Mouse (Mus musculus): Measurements from ENCODE around the gene Nudt22. TPM values are rescaled to one million over a fixed set of nuclear protein-coding genes. Genes with fewer than 3 reads are reported as not detected.

The Nudt22 gene
- polyA plus RNA-seq (2021): 60.5 TPM

DNA sequence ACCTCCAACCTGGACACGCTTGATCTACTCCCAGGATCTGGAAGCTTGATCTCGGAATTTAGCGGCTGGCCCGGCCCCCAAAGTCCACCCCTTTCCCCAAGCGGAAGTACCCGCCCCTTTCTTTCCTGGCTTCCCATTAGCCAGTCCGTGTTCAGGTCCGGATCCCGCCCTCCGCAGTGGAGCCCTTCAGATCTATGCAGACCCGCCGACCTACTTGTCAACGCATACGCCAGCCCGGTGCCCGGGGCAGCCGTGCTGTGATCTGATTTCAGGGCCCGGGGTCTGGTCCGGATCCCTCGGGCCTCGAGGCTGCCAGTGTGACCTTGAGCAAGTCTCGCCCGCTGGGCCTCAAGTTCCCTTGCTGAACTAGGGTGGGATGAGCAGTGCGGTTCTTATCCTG is at the start of gene Nudt22, which contains the start of gene Trpt1:
Nudt22 (minus strand) TSS at position 112 of the 400 bp plus-strand sequence.
Trpt1 (plus strand) TSS at position 126 of the 400 bp plus-strand sequence.
- peak; percentile 73 for ATAC-seq

DNA sequence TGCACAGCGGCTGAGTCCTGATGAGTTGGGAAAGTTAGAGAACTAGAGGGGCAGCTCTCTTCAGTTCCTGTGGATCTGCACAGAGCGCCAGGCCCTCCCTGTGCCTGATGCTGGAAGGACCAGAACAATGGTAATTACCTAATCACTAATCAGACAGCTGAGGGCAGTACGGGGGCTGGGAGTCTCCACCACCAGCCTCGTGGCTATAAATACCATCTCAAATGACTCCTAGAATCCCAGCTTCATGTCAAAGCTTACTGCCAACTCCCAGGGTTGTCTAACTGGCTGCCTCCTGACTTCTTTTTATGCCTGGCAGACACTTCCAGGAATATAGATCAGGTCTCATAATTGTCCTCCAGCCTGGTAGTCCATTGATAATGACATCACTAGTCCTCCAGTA is 48.8 kb upstream of the Nudt22 start:
- in situ Hi-C loops (cut with MboI; ENCODE audit: low pct_unique_long_range_greater_than_20kb): no loop called here
- H3K27me3 ChIP-seq: no peaks in the 10 kb centered on the region
- POLR2A ChIA-PET: interaction anchor here (0.8 kb wide), 1 partner anchor 11 kb away, joined by 3 read pairs; no protein-coding TSS in a partner anchor
- CTCF ChIA-PET: interaction anchor here (0.8 to 2.1 kb wide), 4 partner anchors 8 to 24 kb away, joined by 3 to 9 read pairs (median 5); partner anchors contain the start of gene Macrod1
- no peak for ATAC-seq
- no peak for DNase-seq (ENCODE audit: low read depth, low spot score)
- TF ChIP-seq CTCF (IDR thresholded peaks at IDR 0.05): no peak

More for the DNA sequence above, at the start of gene Nudt22, which contains the start of gene Trpt1:
- no peaks in the 10 kb centered on the region for H3K27me3 ChIP-seq
- ChIA-PET CTCF (interaction anchor here (0.8 to 3.0 kb wide), 3 partner anchors 17 to 24 kb away, joined by 3 to 15 read pairs (median 4); partner anchors contain the start of gene Fkbp2), POLR2A (interaction anchor here (0.5 to 2.7 kb wide), 11 partner anchors 9 to 44 kb away, joined by 3 to 12 read pairs (median 6); partner anchors contain the start of genes Plcb3, Ppp1r14b, Stip1 and Vegfb)
- DNase-seq (ENCODE audit: low read depth, low spot score): no peak
- in situ Hi-C loops (cut with MboI; ENCODE audit: low pct_unique_long_range_greater_than_20kb): no loop called here
- TF ChIP-seq CTCF (IDR thresholded peaks at IDR 0.05): no peak

GRCm38 (mm10) chr19:7044279-7044678 is 48.4 kb upstream of the Nudt22 start:
- ATAC-seq: no peak
- no peak for DNase-seq (ENCODE audit: low read depth, low spot score)
- no peak for TF ChIP-seq CTCF (IDR thresholded peaks at IDR 0.05)
- POLR2A ChIA-PET: no interaction called here
- CTCF ChIA-PET: interaction anchor here (0.8 to 2.1 kb wide), 5 partner anchors 8 to 104 kb away, joined by 3 to 9 read pairs (median 4); partner anchors contain the start of gene Macrod1
- in situ Hi-C loops (cut with MboI; ENCODE audit: low pct_unique_long_range_greater_than_20kb): no loop called here
- H3K27me3 ChIP-seq: no peaks in the 10 kb centered on the region

- POLR2A ChIA-PET: interaction anchor here (1.0 to 2.3 kb wide), 4 partner anchors 11 to 99 kb away, joined by 3 to 7 read pairs (median 4); partner anchors contain the start of genes Bad and Gpr137
- no peak for DNase-seq (ENCODE audit: low read depth, low spot score)
- no peak for TF ChIP-seq CTCF (IDR thresholded peaks at IDR 0.05)
- no peaks in the 10 kb centered on the region for H3K27me3 ChIP-seq
- ATAC-seq: no peak
- CTCF ChIA-PET: interaction anchor here (1.3 to 1.7 kb wide), 2 partner anchors 9 to 159 kb away, joined by 3 to 8 read pairs; no protein-coding TSS in a partner anchor
- in situ Hi-C loops (cut with MboI; ENCODE audit: low pct_unique_long_range_greater_than_20kb): no loop called here
Measured at GRCm38 (mm10) chr19:7041171-7041570, 45.3 kb upstream of the Nudt22 start.

- CTCF ChIA-PET: interaction anchor here (0.9 to 1.7 kb wide), 3 partner anchors 9 to 229 kb away, joined by 3 to 8 read pairs (median 3); no protein-coding TSS in a partner anchor
- no peaks in the 10 kb centered on the region for H3K27me3 ChIP-seq
- POLR2A ChIA-PET: interaction anchor here (0.6 to 2.3 kb wide), 6 partner anchors 9 to 99 kb away, joined by 3 to 7 read pairs (median 3); partner anchors contain the start of genes Bad and Gpr137
- in situ Hi-C loops (cut with MboI; ENCODE audit: low pct_unique_long_range_greater_than_20kb): no loop called here
- DNase-seq (ENCODE audit: low read depth, low spot score) (no peak), ATAC-seq (no peak)
- no peak for TF ChIP-seq CTCF (IDR thresholded peaks at IDR 0.05)
Measured at GRCm38 (mm10) chr19:7040637-7041130, 44.8 kb upstream of the Nudt22 start.

- TF ChIP-seq CTCF (IDR thresholded peaks at IDR 0.05): peak; percentile 70
- in situ Hi-C loops (cut with MboI; ENCODE audit: low pct_unique_long_range_greater_than_20kb): no loop called here
- ChIA-PET CTCF (interaction anchor here (0.7 to 1.7 kb wide), 5 partner anchors 10 to 229 kb away, joined by 3 to 8 read pairs (median 4); partner anchors contain the start of gene Macrod1), POLR2A (interaction anchor here (0.6 to 2.3 kb wide), 8 partner anchors 9 to 98 kb away, joined by 3 to 8 read pairs (median 3); partner anchors contain the start of genes Bad, Gpr137, Nudt22 and Trpt1)
- peak; percentile 97 for ATAC-seq
- H3K27me3 ChIP-seq: no peaks in the 10 kb centered on the region
- DNase-seq (ENCODE audit: low read depth, low spot score): peak; percentile 100
Measured at GRCm38 (mm10) chr19:7039841-7040636, 44.1 kb upstream of the Nudt22 start, which contains the start of gene Stip1. TSS of gene Stip1 (minus strand) at chr19:7039967.

- POLR2A ChIA-PET: interaction anchor here (0.9 to 2.3 kb wide), 3 partner anchors 17 to 97 kb away, joined by 7 to 8 read pairs (median 7); partner anchors contain the start of genes Bad, Gpr137, Macrod1 and Nudt22
- in situ Hi-C loops (cut with MboI; ENCODE audit: low pct_unique_long_range_greater_than_20kb): no loop called here
- DNase-seq (ENCODE audit: low read depth, low spot score) (no peak), ATAC-seq (peak; percentile 1)
- CTCF ChIA-PET: interaction anchor here (1.0 kb wide), 1 partner anchor 60 kb away, joined by 4 read pairs; no protein-coding TSS in a partner anchor
- no peaks in the 10 kb centered on the region for H3K27me3 ChIP-seq
- TF ChIP-seq CTCF (IDR thresholded peaks at IDR 0.05): no peak
Measured at GRCm38 (mm10) chr19:7039088-7039720, 43.3 kb upstream of the Nudt22 start.

GRCm38 (mm10) chr19:7034006-7034405 is 38.1 kb upstream of the Nudt22 start:
- ChIA-PET POLR2A (no interaction called here), CTCF (interaction anchor here (1.2 to 3.5 kb wide), 3 partner anchors 9 to 18 kb away, joined by 3 to 19 read pairs (median 8); no protein-coding TSS in a partner anchor)
- no peak for ATAC-seq
- TF ChIP-seq CTCF (IDR thresholded peaks at IDR 0.05): peak; percentile 15
- no peaks in the 10 kb centered on the region for H3K27me3 ChIP-seq
- in situ Hi-C loops (cut with MboI; ENCODE audit: low pct_unique_long_range_greater_than_20kb): no loop called here
- DNase-seq (ENCODE audit: low read depth, low spot score): no peak

DNA sequence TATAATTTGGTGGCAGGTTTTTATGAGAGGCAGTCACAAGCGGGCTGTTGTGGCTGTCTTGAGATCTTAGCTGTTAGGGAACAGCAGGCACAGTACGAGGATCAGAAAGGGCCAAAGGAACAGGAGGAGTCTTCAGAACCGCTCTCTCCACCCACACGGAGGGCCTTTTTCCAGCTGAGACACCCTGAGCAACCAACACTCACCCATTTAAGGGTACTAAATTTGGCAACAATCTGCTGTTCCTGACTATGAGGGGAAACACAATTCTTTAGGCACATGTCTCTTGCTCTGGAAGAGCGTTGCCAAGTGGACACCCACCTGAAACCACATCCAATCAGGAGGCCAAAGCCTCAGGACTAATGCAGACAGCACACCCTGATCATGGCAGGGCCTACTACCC is 33.6 kb upstream of the Nudt22 start:
- H3K27me3 ChIP-seq: no peaks in the 10 kb centered on the region
- no peak for TF ChIP-seq CTCF (IDR thresholded peaks at IDR 0.05)
- in situ Hi-C loops (cut with MboI; ENCODE audit: low pct_unique_long_range_greater_than_20kb): no loop called here
- ChIA-PET POLR2A (interaction anchor here (1.0 kb wide), 1 partner anchor 31 kb away, joined by 3 read pairs; no protein-coding TSS in a partner anchor), CTCF (no interaction called here)
- DNase-seq (ENCODE audit: low read depth, low spot score) (no peak), ATAC-seq (no peak)
